Mouse (Mus musculus) C2C12 (cell line): ENCODE results near the gene Arl11.

Experiments
- CEBPB ChIP-seq: IDR thresholded peaks from one replicate; pipeline ENCODE4 v1.6.1; 2011; ENCODE audit warnings: low read depth, mild to moderate bottlenecking, control low read depth, moderate library complexity
- CTCF ChIP-seq: IDR thresholded peaks from one replicate; pipeline ENCODE4 v1.5.1; 2011; ENCODE audit not compliant: control insufficient read depth, insufficient read depth, insufficient read length
- FOSL1 ChIP-seq: IDR thresholded peaks from one replicate; pipeline ENCODE4 v1.8.0; 2011; ENCODE audit warnings: mild to moderate bottlenecking, low read length; ENCODE audit not compliant: poor library complexity, insufficient read depth, severe bottlenecking
- MAX ChIP-seq: IDR thresholded peaks from one replicate; pipeline ENCODE4 v1.6.1; 2011; ENCODE audit warnings: mild to moderate bottlenecking, control low read depth
- MYOD1 ChIP-seq: IDR thresholded peaks from one replicate; pipeline ENCODE4 v1.6.1; 2011; ENCODE audit warnings: low read depth; ENCODE audit not compliant: control insufficient read depth, insufficient read length
- MYOG ChIP-seq: IDR thresholded peaks from one replicate; pipeline ENCODE4 v1.6.1; 2011; ENCODE audit not compliant: control insufficient read depth, insufficient read length; ENCODE audit errors: extremely low read depth
- USF1 ChIP-seq: IDR thresholded peaks from one replicate; pipeline ENCODE4 v1.6.1; 2011; ENCODE audit warnings: low read depth, mild to moderate bottlenecking, control low read depth, moderate library complexity

DNA sequence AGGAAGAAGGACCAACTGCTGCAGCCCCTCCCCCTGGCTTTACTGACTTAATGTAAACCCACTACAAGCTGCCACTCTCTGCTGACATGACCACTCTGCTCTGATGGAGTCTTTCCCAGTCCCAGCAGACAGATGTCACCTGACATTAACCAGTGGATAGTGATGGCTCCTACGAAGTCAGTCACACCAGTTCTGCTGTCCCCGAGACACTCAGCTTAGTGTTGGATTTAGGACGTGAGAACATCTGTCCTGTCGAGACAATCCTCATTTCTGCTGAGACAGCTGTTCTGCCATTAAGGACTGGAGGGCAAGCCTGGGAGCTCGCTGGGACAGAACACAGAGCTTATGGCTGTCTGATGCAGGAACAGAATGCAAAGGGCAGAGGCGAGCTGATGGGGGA lies 41.3 kb downstream of the Arl11 start:
- TF ChIP-seq CTCF (no peak), MYOD1 (no peak), MYOG (no peak), USF1 (no peak), MAX (no peak), CEBPB (no peak), FOSL1 (no peak)
